Mouse (Mus musculus) limb, embryonic 13.5 days (tissue): Measurements from ENCODE around the gene Ggt1. TPM values are rescaled to one million over a fixed set of nuclear protein-coding genes. Genes with fewer than 3 reads are reported as not detected.

Experiments used
- ATAC-seq: fragments of 200-750 bp; cut with Nextera tagmentation; 2 replicates; pipeline ENCODE4 v1.8.0; 2017; ENCODE audit warnings: low read depth, moderate number of reproducible peaks, moderate TSS enrichment; ENCODE audit not compliant: low FRiP score
- H3K27ac ChIP-seq: fragments of 300-500 bp; sonication (generic); 2 replicates; pipeline ENCODE4 v1.5.1; 2015; ENCODE audit warnings: inconsistent platforms, mild to moderate bottlenecking, moderate library complexity
- H3K27me3 ChIP-seq: fragments of 300-500 bp; sonication (generic); 2 replicates; pipeline ENCODE4 v1.6.1; 2015; ENCODE audit warnings: mild to moderate bottlenecking, inconsistent platforms
- H3K36me3 ChIP-seq: fragments of 300-500 bp; sonication (generic); 2 replicates; pipeline ENCODE4 v1.6.1; 2015; ENCODE audit warnings: inconsistent platforms, mild to moderate bottlenecking, moderate library complexity
- H3K4me1 ChIP-seq: fragments of 300-500 bp; sonication (generic); 2 replicates; pipeline ENCODE4 v1.6.1; 2015; ENCODE audit warnings: inconsistent platforms
- H3K4me2 ChIP-seq: fragments of 300-500 bp; sonication (generic); replicated peaks from 2 replicates; pipeline ENCODE4 v1.6.1; 2015; ENCODE audit warnings: inconsistent platforms, mild to moderate bottlenecking, moderate library complexity
- H3K4me3 ChIP-seq: fragments of 300-500 bp; sonication (generic); 2 replicates; pipeline ENCODE4 v1.5.1; 2015; ENCODE audit warnings: moderate library complexity, mild to moderate bottlenecking, inconsistent platforms
- H3K9ac ChIP-seq: fragments of 300-500 bp; sonication (generic); 2 replicates; pipeline ENCODE4 v1.6.1; 2015; ENCODE audit warnings: mild to moderate bottlenecking, inconsistent platforms
- H3K9me3 ChIP-seq: fragments of 300-500 bp; sonication (generic); 2 replicates; pipeline ENCODE4 v1.6.1; 2016; ENCODE audit warnings: inconsistent platforms
- WGBS: fragments of 180-500 bp; shearing (Covaris S2); methylation state at CpG from one replicate; pipeline ENCODE4 v1.1.7; 2015; 5-methylcytosine and 5-hydroxymethylcytosine counted together
- polyA plus RNA-seq: library from polyadenylated mRNA; unstranded; fragments of >200 nt; fragmentation: Nextera tagmentation; extraction: Ambion mirVana; gene quantifications from 2 replicates; pipeline ENCODE4 v1.2.1, GENCODE M21; 2015

Gene Ggt1
- polyA plus RNA-seq, 1 experiment from 2014 or later: 0.57 TPM

DNA sequence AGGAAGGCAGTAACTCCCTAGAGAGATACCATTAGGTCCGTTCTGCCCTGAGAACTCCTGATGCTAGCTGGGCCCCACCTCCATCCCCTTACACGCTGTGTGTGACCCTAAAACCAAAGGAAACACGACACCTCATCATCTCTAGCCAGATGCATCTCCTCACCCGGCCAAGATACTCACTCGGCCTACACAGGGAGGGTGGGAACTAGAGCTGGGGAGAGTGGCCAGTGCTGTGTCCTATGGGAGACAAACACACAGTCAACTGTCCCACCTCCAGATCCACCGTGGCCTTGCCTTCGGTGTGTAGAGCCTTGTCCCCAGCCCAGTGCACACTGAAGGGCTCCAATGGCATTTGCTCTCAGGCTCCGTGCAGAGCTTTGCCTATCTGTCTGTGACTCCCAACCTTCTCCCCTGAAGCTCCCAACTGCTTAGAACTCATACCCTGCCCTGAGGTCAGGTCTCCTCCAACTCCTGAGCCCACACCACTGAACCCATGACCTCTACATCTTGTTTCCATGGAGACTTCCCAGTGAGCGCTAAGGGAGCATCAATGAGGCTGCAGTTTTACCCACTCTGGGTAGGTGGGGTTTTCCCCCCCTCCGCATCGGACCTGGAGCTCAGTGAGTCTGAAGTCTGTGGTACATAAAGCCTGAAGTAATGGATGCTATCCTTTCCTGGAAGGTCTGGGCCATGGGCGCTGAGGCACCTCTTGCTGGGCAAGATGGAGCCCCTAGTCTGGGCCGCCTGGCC lies 8.5 kb upstream of the Ggt1 start:
- no peaks in the 10 kb centered on the region for H3K9me3 ChIP-seq
- H3K9ac ChIP-seq: no peak overlapping the region
- H3K27ac ChIP-seq: no peak overlapping the region
- H3K27me3 ChIP-seq: 0 out of 2 replicates have a peak, but pooled peaks cover 3% of the 10 kb centered on the region
- no peaks in the 10 kb centered on the region for H3K36me3 ChIP-seq
- no peak for ATAC-seq
- 58% methylated on average over 13 of the region's 13 CpGs for WGBS
- H3K4me2 ChIP-seq: no peak overlapping the region
- no peak overlapping the region for H3K4me3 ChIP-seq
- peaks cover 27% of the 10 kb centered on the region for H3K4me1 ChIP-seq

- no peaks in the 10 kb centered on the region for H3K36me3 ChIP-seq
- H3K4me1 ChIP-seq: peaks cover 22% of the 10 kb centered on the region
- H3K9me3 ChIP-seq: no peaks in the 10 kb centered on the region
- H3K4me2 ChIP-seq: no peak overlapping the region
- H3K9ac ChIP-seq: no peak overlapping the region
- no peak overlapping the region for H3K4me3 ChIP-seq
- WGBS: 91% methylated on average over 8 of the region's 8 CpGs
- no peak overlapping the region for H3K27ac ChIP-seq
- peaks cover 13% of the 10 kb centered on the region for H3K27me3 ChIP-seq
- ATAC-seq: no peak
These were observed 7.3 kb upstream of the Ggt1 start for GRCm38 (mm10) chr10:75554090-75554489.

- 64% methylated on average over 6 of the region's 6 CpGs for WGBS
These were observed 5.8 kb upstream of the Ggt1 start for GRCm38 (mm10) chr10:75555557-75555956.

DNA sequence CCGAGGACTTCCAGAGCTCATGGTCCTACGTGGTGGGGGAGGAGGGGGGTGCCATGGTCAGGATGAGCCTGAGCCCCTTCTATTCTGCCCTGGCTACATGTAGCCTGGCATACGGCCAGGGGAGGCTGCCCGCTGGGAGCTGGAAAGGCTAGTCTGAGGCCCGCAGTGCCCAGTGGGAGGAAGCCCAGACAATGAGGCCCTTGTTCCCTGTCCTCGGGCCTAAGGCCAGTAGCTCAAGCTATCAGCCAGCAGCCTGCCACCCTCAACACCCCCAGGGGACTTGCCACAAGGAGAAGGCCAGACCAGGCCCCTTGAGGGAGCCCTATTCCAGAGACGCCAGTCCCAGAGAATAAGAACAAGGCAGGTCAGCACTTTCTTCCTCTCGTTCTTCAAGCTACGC lies 5.4 kb upstream of the Ggt1 start:
- Histone ChIP-seq H3K27ac (peak overlapping the region; percentile 23; the same call in 1 of the 2 replicates), H3K27me3 (peaks cover 33% of the 10 kb centered on the region), H3K36me3 (no peaks in the 10 kb centered on the region), H3K9ac (no peak overlapping the region), H3K4me3 (no peak overlapping the region), H3K4me1 (peaks cover 39% of the 10 kb centered on the region), H3K4me2 (no peak overlapping the region), H3K9me3 (no peaks in the 10 kb centered on the region)
- whole genome bisulfite sequencing: 56% methylated on average over 9 of the region's 9 CpGs
- no peak for ATAC-seq

More at GRCm38 (mm10) chr10:75555557-75555956, 5.8 kb upstream of the Ggt1 start:
- H3K9ac ChIP-seq: no peak overlapping the region
- H3K27me3 ChIP-seq: peaks cover 28% of the 10 kb centered on the region
- peak overlapping the region; percentile 23; the same call in 1 of the 2 replicates for H3K27ac ChIP-seq
- no peaks in the 10 kb centered on the region for H3K9me3 ChIP-seq
- ATAC-seq: no peak
- peaks cover 36% of the 10 kb centered on the region for H3K4me1 ChIP-seq
- no peak overlapping the region for H3K4me2 ChIP-seq
- H3K36me3 ChIP-seq: no peaks in the 10 kb centered on the region
- H3K4me3 ChIP-seq: no peak overlapping the region

DNA sequence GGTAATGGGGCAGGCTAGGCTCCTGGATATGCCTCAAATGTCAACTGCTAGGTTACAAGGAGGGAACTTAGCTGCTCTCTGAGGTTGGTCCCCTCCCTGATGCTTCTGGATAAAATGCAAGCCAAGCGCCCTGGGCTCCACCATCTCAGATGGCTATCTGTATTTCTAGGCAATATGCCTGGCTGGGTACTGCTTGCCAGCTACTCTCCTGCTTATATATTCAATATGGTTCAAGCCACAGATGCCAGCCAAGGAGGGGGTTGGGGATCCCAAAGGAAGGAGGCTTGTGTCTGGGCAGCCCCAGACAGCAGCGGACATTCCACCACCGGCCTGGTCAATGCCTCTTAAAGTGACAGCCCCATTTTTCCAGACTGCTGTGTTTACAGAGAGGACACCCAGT lies 2.9 kb upstream of the Ggt1 start:
- no peak overlapping the region for H3K4me3 ChIP-seq
- no peaks in the 10 kb centered on the region for H3K9me3 ChIP-seq
- no peaks in the 10 kb centered on the region for H3K36me3 ChIP-seq
- H3K27me3 ChIP-seq: peaks cover 46% of the 10 kb centered on the region
- no peak for ATAC-seq
- WGBS: 42% methylated on average over 3 of the region's 3 CpGs
- H3K4me2 ChIP-seq: peak overlapping the region; percentile 99
- no peak overlapping the region for H3K9ac ChIP-seq
- no peak overlapping the region for H3K27ac ChIP-seq
- peaks cover 39% of the 10 kb centered on the region for H3K4me1 ChIP-seq

DNA sequence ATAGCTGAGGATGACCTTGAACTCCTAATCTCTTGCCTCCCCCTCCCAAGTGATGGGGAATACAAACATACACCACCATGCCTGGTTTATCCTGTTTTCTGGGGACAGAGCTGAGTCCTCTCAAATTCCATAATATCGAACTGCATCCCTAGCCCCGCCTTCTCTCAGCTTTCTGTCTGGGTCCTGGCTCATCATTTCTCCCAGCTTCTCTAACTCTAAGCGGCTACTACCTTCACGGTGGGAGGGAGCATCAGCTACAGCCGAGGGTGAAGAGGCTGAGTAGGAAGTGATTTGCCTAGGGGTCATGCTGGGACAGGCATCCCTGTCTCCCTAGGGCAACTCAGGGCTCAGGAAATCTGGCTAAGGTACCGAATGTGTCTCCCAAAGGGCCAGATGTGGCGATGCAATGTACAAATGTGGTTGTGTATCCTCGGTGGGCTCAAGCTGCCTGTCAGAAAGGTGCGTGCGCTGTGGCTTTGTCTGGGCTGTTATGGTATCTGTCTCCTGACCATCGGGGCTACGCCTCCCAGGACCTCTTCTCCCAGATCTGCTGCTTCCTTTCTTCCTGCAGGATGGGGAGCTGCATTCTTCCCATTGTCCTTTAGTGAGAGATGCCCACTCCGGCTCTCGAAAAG lies 2.2 kb upstream of the Ggt1 start:
- peak overlapping the region; percentile 67 for H3K4me3 ChIP-seq
- ATAC-seq: no peak
- peak overlapping the region; percentile 99 for H3K4me2 ChIP-seq
- H3K27me3 ChIP-seq: peaks cover 46% of the 10 kb centered on the region
- H3K9me3 ChIP-seq: no peaks in the 10 kb centered on the region
- peaks cover 39% of the 10 kb centered on the region for H3K4me1 ChIP-seq
- WGBS: 8% methylated on average over 14 of the region's 14 CpGs
- no peak overlapping the region for H3K27ac ChIP-seq
- no peaks in the 10 kb centered on the region for H3K36me3 ChIP-seq
- peak overlapping the region; percentile 79 for H3K9ac ChIP-seq

- Histone ChIP-seq H3K4me3 (peak within 1 kb of the TSS; percentile 67), H3K27me3 (peaks cover 46% of the 10 kb centered on the region), H3K9me3 (no peaks in the 10 kb centered on the region), H3K9ac (peak within 1 kb of the TSS; percentile 79), H3K27ac (no peak within 1 kb of the TSS), H3K36me3 (no peaks in the 10 kb centered on the region), H3K4me1 (peaks cover 43% of the 10 kb centered on the region), H3K4me2 (peak within 1 kb of the TSS; percentile 99)
- WGBS: under 1% methylated on average over 67 of the region's 75 CpGs
- ATAC-seq: peak; percentile 37; the same call in 1 of the 2 replicates
These were observed 1.5 kb upstream of the Ggt1 start, which contains the start of gene Lrrc75b for GRCm38 (mm10) chr10:75559676-75560548. Lrrc75b (minus strand) TSS chr10:75560330.

- H3K4me1 ChIP-seq: peaks cover 43% of the 10 kb centered on the region
- H3K36me3 ChIP-seq: no peaks in the 10 kb centered on the region
- H3K4me3 ChIP-seq: peak overlapping the region; percentile 67
- H3K9me3 ChIP-seq: no peaks in the 10 kb centered on the region
- peak; percentile 1; the same call in 1 of the 2 replicates for ATAC-seq
- 7% methylated on average over 6 of the region's 6 CpGs for WGBS
- no peak overlapping the region for H3K27ac ChIP-seq
- peak overlapping the region; percentile 99 for H3K4me2 ChIP-seq
- H3K27me3 ChIP-seq: peaks cover 46% of the 10 kb centered on the region
- H3K9ac ChIP-seq: peak overlapping the region; percentile 19; the same call in 1 of the 2 replicates
These were observed 880 bp upstream of the Ggt1 start for GRCm38 (mm10) chr10:75560549-75560899.

DNA sequence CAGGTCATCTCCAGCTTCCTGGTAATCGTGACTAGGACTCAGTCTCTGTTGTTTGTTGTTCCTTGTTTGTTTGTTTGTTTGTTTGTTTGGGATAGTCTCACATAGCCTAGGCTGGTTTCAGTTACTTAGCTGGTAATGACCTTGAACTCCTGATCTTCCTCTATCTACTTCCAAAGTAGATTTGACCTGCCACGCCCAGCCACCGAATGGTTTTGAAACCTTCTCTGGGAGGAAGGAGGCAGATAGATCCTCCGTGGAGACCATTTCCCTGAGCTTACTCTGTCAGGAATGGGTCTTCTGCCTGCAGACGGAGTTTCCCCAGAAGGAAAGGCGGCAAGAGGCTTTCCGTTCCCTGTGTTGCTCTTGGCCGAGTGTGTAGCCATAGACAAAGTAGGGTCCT lies 1.2 kb downstream of the Ggt1 start:
- Histone ChIP-seq H3K9ac (no peak overlapping the region), H3K4me3 (no peak overlapping the region), H3K4me2 (no peak overlapping the region), H3K27ac (no peak overlapping the region), H3K27me3 (peaks cover 45% of the 10 kb centered on the region), H3K9me3 (no peaks in the 10 kb centered on the region), H3K4me1 (peaks cover 26% of the 10 kb centered on the region), H3K36me3 (no peaks in the 10 kb centered on the region)
- 87% methylated on average over 8 of the region's 8 CpGs for WGBS
- no peak for ATAC-seq

GRCm38 (mm10) chr10:75564687-75565265 lies 3.4 kb downstream of the Ggt1 start:
- Histone ChIP-seq H3K36me3 (no peaks in the 10 kb centered on the region), H3K27me3 (peaks cover 30% of the 10 kb centered on the region), H3K27ac (no peak overlapping the region), H3K9ac (no peak overlapping the region), H3K9me3 (no peaks in the 10 kb centered on the region), H3K4me2 (no peak overlapping the region), H3K4me3 (no peak overlapping the region), H3K4me1 (peaks cover 17% of the 10 kb centered on the region)
- WGBS: 82% methylated on average over 12 of the region's 12 CpGs
- no peak for ATAC-seq

- Histone ChIP-seq H3K36me3 (no peaks in the 10 kb centered on the region), H3K4me3 (no peak overlapping the region), H3K4me1 (peaks cover 11% of the 10 kb centered on the region), H3K9me3 (no peaks in the 10 kb centered on the region), H3K9ac (no peak overlapping the region), H3K27ac (no peak overlapping the region), H3K27me3 (peaks cover 23% of the 10 kb centered on the region), H3K4me2 (no peak overlapping the region)
- WGBS: 67% methylated on average over 6 of the region's 6 CpGs
- no peak for ATAC-seq
These were observed 4.0 kb downstream of the Ggt1 start for GRCm38 (mm10) chr10:75565436-75565835.
